Mouse (Mus musculus) liver, adult 2 months (tissue): Measurements from ENCODE around the gene Cbx5. TPM values are rescaled to one million over a fixed set of nuclear protein-coding genes. Genes with fewer than 3 reads are reported as not detected.
A peak's percentile ranks its signal among the peaks of the same experiment; 100 is the strongest.

Experiments used
- DNase-seq: peaks from one replicate; pipeline ENCODE4 v3.0.0-alpha.2; 2011; ENCODE audit warnings: low read depth, low spot score; ENCODE audit errors: extremely low read depth
- H3K27ac ChIP-seq: fragments of 200-500 bp; replicated peaks from 2 replicates; pipeline ENCODE4 v1.5.1; 2012; ENCODE audit warnings: low read depth, mild to moderate bottlenecking, control low read depth, inconsistent platforms, low read length; ENCODE audit not compliant: insufficient read depth
- H3K27me3 ChIP-seq: fragments of 200-500 bp; 2 replicates; pipeline ENCODE4 v1.6.1; 2012; ENCODE audit warnings: mild to moderate bottlenecking, moderate library complexity, low read length, inconsistent platforms; ENCODE audit not compliant: control insufficient read depth, insufficient read depth
- H3K36me3 ChIP-seq: fragments of 200-500 bp; 2 replicates; pipeline ENCODE4 v1.6.1; 2012; ENCODE audit warnings: low read length, inconsistent platforms; ENCODE audit not compliant: control insufficient read depth, insufficient read depth
- H3K4me1 ChIP-seq: fragments of 200-500 bp; 2 replicates; pipeline ENCODE4 v1.6.1; 2011; ENCODE audit warnings: low read length; ENCODE audit not compliant: control insufficient read depth, insufficient read depth
- H3K4me3 ChIP-seq: fragments of 200-500 bp; 2 replicates; pipeline ENCODE4 v1.5.1; 2011; ENCODE audit warnings: low read depth, mild to moderate bottlenecking, control low read depth, low read length, moderate library complexity; ENCODE audit not compliant: insufficient read depth
- H3K79me2 ChIP-seq: fragments of 200-500 bp; 2 replicates; pipeline ENCODE4 v1.6.1; 2012; ENCODE audit warnings: inconsistent platforms, mild to moderate bottlenecking, low read length, moderate library complexity; ENCODE audit not compliant: control insufficient read depth, insufficient read depth
- H3K9ac ChIP-seq: fragments of 200-500 bp; 2 replicates; pipeline ENCODE4 v1.6.1; 2012; ENCODE audit warnings: low read depth, mild to moderate bottlenecking, control low read depth, inconsistent platforms, low read length
- CTCF ChIP-seq: fragments of 200-500 bp; IDR thresholded peaks from 2 replicates; pipeline ENCODE4 v1.5.1; 2011; ENCODE audit warnings: low read depth, low read length, control low read depth
- POLR2A ChIP-seq: fragments of 200-500 bp; IDR thresholded peaks from 2 replicates; pipeline ENCODE4 v1.6.1; 2011; ENCODE audit warnings: low read length, control low read depth; ENCODE audit not compliant: insufficient read depth; ENCODE audit errors: extremely low read depth
- WGBS: fragments of 180-500 bp; shearing (Covaris S2); methylation state at CpG from one replicate; pipeline ENCODE4 v1.1.7; 2018; 5-methylcytosine and 5-hydroxymethylcytosine counted together
- polyA plus RNA-seq: library from polyadenylated mRNA; depleted of rRNA; stranded (reverse); fragments of >200 nt; gene quantifications from 2 replicates; pipeline ENCODE4 v1.2.3, GENCODE M21; 2012
- total RNA-seq: library from RNA; depleted of rRNA; stranded (reverse); fragments of >200 nt; gene quantifications from 2 replicates; pipeline ENCODE4 v1.2.3, GENCODE M21; 2014

Gene Cbx5
- total and polyA plus RNA-seq, 2 experiments: 4.2 to 14.1 TPM

DNA sequence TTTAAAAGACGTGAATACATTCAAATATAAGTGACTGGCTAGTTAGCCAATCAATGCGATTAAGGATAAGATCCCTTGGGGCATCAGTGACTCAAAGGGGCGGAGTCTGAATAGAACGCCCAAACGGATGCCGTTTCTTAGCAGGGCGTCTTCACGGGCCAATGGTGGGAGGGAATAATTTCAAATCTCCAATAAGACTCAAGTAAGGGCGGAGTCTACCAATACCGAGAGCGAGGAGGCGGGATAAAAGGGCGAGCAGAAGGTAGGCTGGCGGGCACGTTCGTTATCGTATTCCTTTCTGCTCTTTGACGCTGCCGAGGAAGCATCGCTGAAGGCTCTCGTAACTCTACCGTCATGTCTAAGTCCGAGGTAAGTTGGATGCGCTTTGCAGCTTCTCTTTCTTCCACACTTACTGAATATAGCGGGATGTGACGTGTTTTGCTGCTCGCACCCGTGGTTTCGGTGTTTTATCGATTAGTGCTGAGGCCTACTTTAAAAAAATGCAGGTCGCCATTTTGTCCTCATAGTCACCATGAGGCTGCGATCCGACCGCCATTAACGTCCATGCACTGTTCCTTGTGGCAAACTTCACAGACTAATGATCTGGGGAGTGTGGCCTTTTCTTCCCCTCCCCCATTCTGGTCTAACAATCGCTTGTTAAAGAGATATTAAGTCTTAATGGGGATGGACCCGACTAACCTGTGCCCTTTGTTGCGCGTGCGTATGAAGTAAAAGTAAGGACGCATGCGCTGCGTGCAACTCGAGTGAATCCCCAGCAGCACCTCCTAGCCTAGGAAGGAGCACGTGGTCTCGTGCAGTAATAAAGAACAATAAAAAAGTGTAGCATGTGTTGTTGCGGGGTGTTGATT is 778 bp upstream of the Cbx5 start, which contains the start of gene Hnrnpa1:
Gene Hnrnpa1, plus strand, starts transcription at position 273 of the 869 bp plus-strand sequence.
- Histone ChIP-seq H3K27me3 (no peaks in the 10 kb centered on the region), H3K36me3 (peaks cover 34% of the 10 kb centered on the region), H3K79me2 (no peaks in the 10 kb centered on the region; the same call in 1 of the 2 replicates), H3K27ac (peak within 1 kb of the TSS; percentile 85), H3K4me3 (peak within 1 kb of the TSS; percentile 72), H3K4me1 (peaks cover 9% of the 10 kb centered on the region; the same call in 1 of the 2 replicates), H3K9ac (peak within 1 kb of the TSS; percentile 76)
- under 1% methylated on average over 47 of the region's 47 CpGs for WGBS
- DNase-seq: peak; percentile 98
- TF ChIP-seq CTCF: no peak
- TF ChIP-seq POLR2A: peak; percentile 87

DNA sequence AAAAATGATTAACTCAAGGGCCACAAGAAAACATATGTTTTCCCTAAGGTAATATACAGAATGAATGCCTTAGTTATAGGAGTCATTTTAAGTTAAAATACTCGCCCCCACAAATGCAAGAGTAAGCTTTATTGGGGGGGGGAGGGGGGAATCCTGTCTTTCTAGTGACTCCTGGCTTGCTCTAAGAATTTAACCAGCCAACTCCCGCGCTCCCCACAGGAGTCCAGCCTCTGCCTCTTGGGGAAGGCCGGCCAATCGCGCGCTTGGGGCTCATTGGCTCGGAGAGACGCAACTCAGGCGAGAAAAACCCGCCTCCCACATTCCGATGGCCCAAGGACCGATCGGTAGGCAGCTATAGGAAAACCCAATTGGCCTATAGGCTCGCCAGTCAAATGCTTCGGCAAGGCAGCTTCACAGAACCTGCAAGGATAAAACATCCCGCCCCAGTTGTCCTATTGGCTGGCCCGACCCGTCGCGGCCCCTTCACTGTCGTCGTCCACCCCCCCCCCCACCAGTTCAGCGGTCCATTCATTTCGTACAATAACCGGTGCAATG is 409 bp downstream of the Cbx5 start:
- peak overlapping the region; percentile 76 for H3K9ac ChIP-seq
- peaks cover 28% of the 10 kb centered on the region for H3K36me3 ChIP-seq
- 1% methylated on average over 26 of the region's 26 CpGs for WGBS
- H3K4me3 ChIP-seq: peak overlapping the region; percentile 72
- H3K27me3 ChIP-seq: no peaks in the 10 kb centered on the region
- no peaks in the 10 kb centered on the region; the same call in 1 of the 2 replicates for H3K79me2 ChIP-seq
- peak; percentile 85 for DNase-seq
- peaks cover 9% of the 10 kb centered on the region; the same call in 1 of the 2 replicates for H3K4me1 ChIP-seq
- peak overlapping the region; percentile 69 for H3K27ac ChIP-seq
- no peak for TF ChIP-seq POLR2A
- no peak for TF ChIP-seq CTCF

DNA sequence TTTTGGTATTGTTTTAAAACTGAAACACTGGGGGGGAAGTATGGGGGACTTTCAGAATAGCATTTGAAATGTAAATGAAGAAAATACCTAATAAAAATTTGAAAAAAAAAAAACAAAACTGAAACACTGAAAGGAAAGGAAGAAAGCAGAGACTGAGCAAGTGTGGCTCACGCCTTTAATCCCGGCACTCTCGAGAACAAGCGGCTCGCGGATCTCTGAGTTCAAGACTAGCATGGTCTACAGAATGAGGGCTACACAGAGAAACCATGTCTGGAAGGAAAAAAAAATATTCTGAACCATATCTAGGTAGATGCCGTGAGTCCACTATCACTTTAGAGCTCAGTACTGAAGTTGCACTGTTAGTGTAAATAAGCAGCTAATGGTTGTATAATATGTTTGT is 2.3 kb downstream of the Cbx5 start:
- WGBS: 72% methylated on average over 7 of the region's 7 CpGs
- Histone ChIP-seq H3K4me3 (no peak overlapping the region), H3K36me3 (peaks cover 11% of the 10 kb centered on the region), H3K27ac (no peak overlapping the region), H3K27me3 (no peaks in the 10 kb centered on the region), H3K79me2 (no peaks in the 10 kb centered on the region; the same call in 1 of the 2 replicates), H3K9ac (no peak overlapping the region), H3K4me1 (0 out of 2 replicates have a peak, but pooled peaks cover 2% of the 10 kb centered on the region)
- TF ChIP-seq CTCF: no peak
- no peak for TF ChIP-seq POLR2A
- no peak for DNase-seq

DNA sequence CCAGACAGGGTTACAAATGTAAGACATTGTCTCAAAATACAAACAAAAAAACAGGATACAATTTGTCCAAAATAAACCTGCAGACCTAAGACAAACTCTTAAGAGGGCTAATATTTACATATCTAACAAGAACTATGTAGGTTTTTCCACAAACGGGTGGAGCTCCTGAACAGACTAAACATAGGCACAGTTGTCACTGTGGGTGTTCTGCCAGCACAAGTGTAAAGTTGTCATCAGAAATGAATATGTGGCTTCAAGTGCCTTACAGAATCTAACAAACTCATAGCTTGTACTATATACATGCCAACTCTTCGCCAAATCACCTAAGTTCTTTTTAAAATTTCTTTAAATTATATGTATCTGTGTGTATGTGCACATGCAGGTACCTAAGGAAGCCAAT is 6.5 kb downstream of the Cbx5 start:
- WGBS: 62% methylated on average over 2 of the region's 2 CpGs

DNA sequence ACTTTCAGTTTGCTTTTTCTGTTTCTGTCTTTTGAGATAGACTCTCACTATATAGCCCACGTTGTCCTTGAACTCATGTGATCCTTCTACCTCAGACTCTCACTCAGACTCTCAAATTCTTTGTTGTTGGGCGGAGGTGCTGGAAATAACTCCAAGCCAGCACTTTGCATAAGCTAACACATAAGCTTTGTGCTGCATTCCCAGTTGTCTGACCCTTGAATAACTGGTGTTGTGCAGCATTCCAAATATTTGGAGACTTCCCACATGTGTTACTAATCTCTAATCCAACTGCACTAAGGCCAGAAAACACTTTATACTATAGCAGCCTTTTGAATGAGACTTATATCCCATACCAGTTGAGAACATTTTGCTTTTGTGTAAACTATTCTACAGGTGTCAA is 10.7 kb downstream of the Cbx5 start:
- no peaks in the 10 kb centered on the region for H3K36me3 ChIP-seq
- no peak for TF ChIP-seq POLR2A
- no peak for TF ChIP-seq CTCF
- peaks cover 7% of the 10 kb centered on the region; the same call in 1 of the 2 replicates for H3K79me2 ChIP-seq
- no peaks in the 10 kb centered on the region; the same call in 1 of the 2 replicates for H3K4me1 ChIP-seq
- WGBS: 56% methylated on average over 2 of the region's 2 CpGs
- DNase-seq: no peak
- no peak overlapping the region for H3K4me3 ChIP-seq
- no peak overlapping the region for H3K9ac ChIP-seq
- no peak overlapping the region for H3K27ac ChIP-seq
- no peaks in the 10 kb centered on the region for H3K27me3 ChIP-seq

More for the DNA sequence above, 6.5 kb downstream of the Cbx5 start:
- H3K9ac ChIP-seq: no peak overlapping the region
- no peaks in the 10 kb centered on the region for H3K27me3 ChIP-seq
- no peak overlapping the region for H3K27ac ChIP-seq
- DNase-seq: no peak
- H3K79me2 ChIP-seq: peaks cover 2% of the 10 kb centered on the region; the same call in 1 of the 2 replicates
- no peak overlapping the region for H3K4me3 ChIP-seq
- H3K36me3 ChIP-seq: no peaks in the 10 kb centered on the region
- TF ChIP-seq POLR2A (no peak), CTCF (no peak)
- H3K4me1 ChIP-seq: no peaks in the 10 kb centered on the region
